Mouse (Mus musculus): ENCODE measurements around the gene Pin1. TPM values are rescaled to one million over a fixed set of nuclear protein-coding genes. Genes with fewer than 3 reads are reported as not detected.
"Not testable (repeated sequence)": the region's sequence is repeated elsewhere in the genome, so short reads cannot be mapped to it uniquely, and the experiment has no call there.

The Pin1 gene
- 65.0 and 68.4 TPM in 2 replicates for polyA plus RNA-seq (2015; fragmentation: Nextera tagmentation; extraction: Ambion mirVana)

DNA sequence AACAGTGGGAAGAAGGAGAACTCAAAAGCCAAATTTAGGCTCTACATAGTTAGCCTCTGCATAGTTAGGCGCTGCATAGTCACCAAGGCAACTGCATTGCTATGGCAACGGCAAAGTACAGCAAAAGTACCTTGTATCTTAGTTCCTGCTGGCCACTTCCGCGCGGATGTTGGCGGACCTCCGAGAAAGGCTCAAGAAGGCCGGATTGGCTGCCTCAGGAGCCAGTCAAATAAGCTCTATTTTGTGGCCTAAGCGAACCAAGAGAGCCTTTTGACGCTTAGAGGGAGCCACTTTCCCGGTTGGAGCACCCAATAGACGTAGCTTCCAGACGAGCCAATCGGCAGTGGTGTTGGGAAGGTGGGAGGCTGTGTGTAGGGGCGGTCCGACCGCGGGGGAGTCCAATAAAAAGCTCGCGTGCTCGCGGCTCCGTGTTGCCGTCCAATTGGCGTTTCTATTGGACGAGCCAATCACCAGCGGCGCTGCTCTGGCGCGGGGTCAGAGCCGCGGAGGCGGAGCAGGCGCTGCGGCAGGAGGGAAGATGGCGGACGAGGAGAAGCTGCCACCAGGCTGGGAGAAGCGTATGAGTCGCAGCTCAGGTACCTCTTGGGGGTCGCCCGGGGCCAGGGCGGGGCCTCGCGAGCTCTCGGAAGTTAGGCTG is at the start of gene Pin1:
Pin1 (plus strand) TSS at position 494 of the 658 bp plus-strand sequence.
- peak within 1 kb of the TSS; percentile 61 for H3K27ac ChIP-seq
- ATAC-seq (replicated peaks), result peak; percentile 99
- WGBS, result under 1% methylated on average over 45 of the region's 45 CpGs
- H3K4me3 ChIP-seq, result peak within 1 kb of the TSS; percentile 90
- H3K4me2 ChIP-seq, result peak within 1 kb of the TSS; percentile 77
- H3K27me3 ChIP-seq (replicated peaks), result no peaks in the 10 kb centered on the region
- peaks cover 8% of the 10 kb centered on the region; the same call in 1 of the 2 replicates for H3K36me3 ChIP-seq (replicated peaks)
- no peaks in the 10 kb centered on the region for H3K9me3 ChIP-seq
- H3K4me1 ChIP-seq, result peaks cover 36% of the 10 kb centered on the region
- peak within 1 kb of the TSS; percentile 80 for H3K9ac ChIP-seq

GRCm38 (mm10) chr9:20606269-20606668 is 45.6 kb upstream of the Pin1 start:
- ATAC-seq (replicated peaks), result 0 out of 2 replicates have a peak, but pooled peaks have one; percentile 5
- Histone ChIP-seq H3K4me1 (peaks cover 12% of the 10 kb centered on the region), H3K9ac (no peak overlapping the region; the same call in 1 of the 2 replicates), H3K9me3 (no peaks in the 10 kb centered on the region), H3K27ac (peak overlapping the region; percentile 99), H3K4me3 (peak overlapping the region; percentile 69; the same call in 1 of the 2 replicates), H3K36me3 (replicated peaks) (0 out of 2 replicates have a peak, but pooled peaks cover 3% of the 10 kb centered on the region), H3K4me2 (peak overlapping the region; percentile 62), H3K27me3 (replicated peaks) (no peaks in the 10 kb centered on the region)
- WGBS, result 89% methylated on average over 1 of the region's 1 CpGs

DNA sequence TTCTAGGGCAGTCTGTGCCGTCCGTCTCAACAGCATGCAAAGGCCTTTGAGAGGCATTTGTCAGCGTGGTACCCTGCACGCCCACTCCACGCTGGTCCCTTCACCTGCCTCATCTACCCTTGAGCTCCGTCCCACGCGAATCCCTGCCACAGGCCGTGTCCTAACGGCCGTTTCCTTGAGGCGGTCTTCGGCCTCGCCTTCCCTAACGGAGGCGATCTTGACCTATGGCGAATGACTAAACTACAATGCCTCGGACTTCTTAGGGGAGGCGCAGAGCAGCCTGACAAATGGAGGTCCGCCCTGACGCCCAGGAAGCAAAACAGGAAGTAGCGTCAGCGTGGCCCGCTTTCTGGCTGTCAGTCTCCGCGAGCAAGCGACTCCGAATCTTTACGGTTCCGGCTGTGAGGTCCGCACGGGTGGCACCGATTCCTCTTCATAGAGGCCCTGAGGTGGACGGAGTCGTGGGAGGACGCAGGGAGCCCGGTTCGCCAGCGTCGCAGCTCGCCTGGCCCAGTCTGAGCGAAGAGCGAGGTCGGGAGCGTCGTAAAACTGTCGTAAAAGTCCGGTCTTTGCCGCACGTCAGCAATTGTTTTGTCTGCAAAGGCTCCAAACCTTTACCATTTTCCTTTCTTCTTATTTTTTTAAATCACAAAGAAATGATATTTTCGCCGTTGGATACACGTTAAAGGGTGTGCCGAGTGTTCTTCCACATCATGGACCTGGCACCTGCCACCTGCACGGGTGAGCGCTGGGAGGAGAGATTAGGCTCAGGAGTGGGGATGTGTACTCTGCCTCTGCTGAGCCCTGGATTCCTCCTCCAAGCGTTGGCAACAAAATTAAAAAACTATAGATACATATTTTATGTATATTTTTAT is 44.6 kb upstream of the Pin1 start:
- Histone ChIP-seq H3K4me2 (peak overlapping the region; percentile 62), H3K9ac (peak overlapping the region; percentile 79), H3K36me3 (replicated peaks) (0 out of 2 replicates have a peak, but pooled peaks cover 3% of the 10 kb centered on the region), H3K27me3 (replicated peaks) (no peaks in the 10 kb centered on the region), H3K4me1 (peaks cover 12% of the 10 kb centered on the region), H3K27ac (peak overlapping the region; percentile 99), H3K9me3 (no peaks in the 10 kb centered on the region), H3K4me3 (peak overlapping the region; percentile 69)
- ATAC-seq (replicated peaks), result peak; percentile 92
- WGBS, result under 1% methylated on average over 57 of the region's 57 CpGs

GRCm38 (mm10) chr9:20609831-20610464 is 41.9 kb upstream of the Pin1 start:
- Histone ChIP-seq H3K9ac (no peak overlapping the region), H3K27ac (no peak overlapping the region), H3K9me3 (no peaks in the 10 kb centered on the region), H3K36me3 (replicated peaks) (no peaks in the 10 kb centered on the region), H3K4me3 (no peak overlapping the region), H3K4me1 (peaks cover 12% of the 10 kb centered on the region), H3K27me3 (replicated peaks) (no peaks in the 10 kb centered on the region), H3K4me2 (no peak overlapping the region)
- no peak for ATAC-seq (replicated peaks)
- 91% methylated on average over 5 of the region's 5 CpGs for WGBS

DNA sequence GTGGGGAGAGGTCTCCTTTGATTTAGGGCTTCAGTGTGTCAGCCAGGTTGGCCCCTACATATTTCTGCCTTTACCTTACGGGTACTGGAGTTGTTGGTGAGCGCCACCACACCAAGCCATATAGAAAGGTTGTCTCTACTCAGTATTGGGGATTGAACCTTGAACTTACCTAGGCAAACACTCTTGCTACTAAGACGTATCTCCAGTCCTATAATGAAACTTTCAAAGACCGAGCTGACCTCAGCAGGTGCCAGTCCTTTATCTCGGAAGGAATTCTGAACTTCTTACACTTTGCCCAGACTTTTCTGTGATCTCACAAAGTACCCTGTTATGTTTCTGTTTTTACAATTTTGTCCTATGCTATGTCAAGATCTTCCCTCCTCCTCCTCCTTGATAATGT is 39.9 kb upstream of the Pin1 start:
- Histone ChIP-seq H3K27me3 (replicated peaks) (no peaks in the 10 kb centered on the region), H3K4me1 (peaks cover 5% of the 10 kb centered on the region), H3K27ac (no peak overlapping the region), H3K4me2 (no peak overlapping the region), H3K4me3 (no peak overlapping the region), H3K9ac (no peak overlapping the region), H3K9me3 (no peaks in the 10 kb centered on the region), H3K36me3 (replicated peaks) (no peaks in the 10 kb centered on the region; the same call in 1 of the 2 replicates)
- 86% methylated on average over 5 of the region's 5 CpGs for WGBS
- no peak for ATAC-seq (replicated peaks)

- no peak for ATAC-seq (replicated peaks)
- Histone ChIP-seq H3K9me3 (no peaks in the 10 kb centered on the region), H3K36me3 (replicated peaks) (peaks cover 3% of the 10 kb centered on the region; the same call in 1 of the 2 replicates), H3K9ac (no peak overlapping the region), H3K4me2 (no peak overlapping the region), H3K27me3 (replicated peaks) (no peaks in the 10 kb centered on the region), H3K4me3 (no peak overlapping the region), H3K4me1 (no peaks in the 10 kb centered on the region), H3K27ac (no peak overlapping the region)
- 93% methylated on average over 2 of the region's 2 CpGs for WGBS
Measured at GRCm38 (mm10) chr9:20616685-20617084, 35.2 kb upstream of the Pin1 start.

GRCm38 (mm10) chr9:20631332-20631731 is 20.6 kb upstream of the Pin1 start:
- Histone ChIP-seq H3K4me3 (no peak overlapping the region), H3K4me1 (no peaks in the 10 kb centered on the region), H3K36me3 (replicated peaks) (no peaks in the 10 kb centered on the region), H3K27ac (no peak overlapping the region), H3K27me3 (replicated peaks) (no peaks in the 10 kb centered on the region), H3K9me3 (no peaks in the 10 kb centered on the region), H3K9ac (no peak overlapping the region), H3K4me2 (no peak overlapping the region)
- no peak for ATAC-seq (replicated peaks)
- WGBS, result 94% methylated on average over 2 of the region's 2 CpGs

- not testable (repeated sequence) for H3K9me3 ChIP-seq; H3K4me3 ChIP-seq; ATAC-seq (replicated peaks); H3K27me3 ChIP-seq (replicated peaks); H3K4me2 ChIP-seq; H3K27ac ChIP-seq; H3K4me1 ChIP-seq; H3K9ac ChIP-seq
- 92% methylated on average over 8 of the region's 8 CpGs for WGBS
- peaks cover 11% of the 10 kb centered on the region; the same call in 1 of the 2 replicates for H3K36me3 ChIP-seq (replicated peaks)
Measured at GRCm38 (mm10) chr9:20635676-20636075, 16.2 kb upstream of the Pin1 start.

GRCm38 (mm10) chr9:20636256-20636655 is 15.6 kb upstream of the Pin1 start:
- WGBS, result 83% methylated on average over 3 of the region's 3 CpGs
- no peak overlapping the region for H3K27ac ChIP-seq

DNA sequence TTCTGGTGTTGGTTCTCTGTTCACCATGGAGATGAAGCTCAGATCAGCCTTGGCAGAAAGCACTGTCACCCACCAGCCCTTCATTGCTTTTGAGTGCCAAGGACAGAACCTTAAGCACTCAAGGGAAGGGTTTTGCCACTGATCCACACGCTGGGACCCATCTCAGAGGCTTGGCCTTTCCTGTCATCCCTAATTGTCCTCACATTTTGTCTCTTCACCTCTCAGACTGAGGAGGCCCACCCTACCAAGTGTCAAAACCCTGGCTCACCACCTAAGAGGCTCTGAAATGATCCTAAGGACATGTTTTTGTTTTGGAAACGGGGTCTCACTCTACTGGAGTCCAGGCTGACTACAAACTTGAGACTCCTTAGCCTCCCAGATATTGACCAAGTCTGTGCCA is 15.1 kb upstream of the Pin1 start:
- no peaks in the 10 kb centered on the region for H3K9me3 ChIP-seq
- no peak overlapping the region for H3K4me2 ChIP-seq
- 84% methylated on average over 2 of the region's 2 CpGs for WGBS
- no peak overlapping the region for H3K27ac ChIP-seq
- H3K4me3 ChIP-seq, result no peak overlapping the region
- H3K27me3 ChIP-seq (replicated peaks), result no peaks in the 10 kb centered on the region
- H3K36me3 ChIP-seq (replicated peaks), result peaks cover 11% of the 10 kb centered on the region; the same call in 1 of the 2 replicates
- no peak for ATAC-seq (replicated peaks)
- peaks cover 19% of the 10 kb centered on the region for H3K4me1 ChIP-seq
- no peak overlapping the region for H3K9ac ChIP-seq

More at GRCm38 (mm10) chr9:20636256-20636655, 15.6 kb upstream of the Pin1 start:
- Histone ChIP-seq H3K4me3 (no peak overlapping the region), H3K36me3 (replicated peaks) (peaks cover 11% of the 10 kb centered on the region; the same call in 1 of the 2 replicates), H3K4me1 (peaks cover 15% of the 10 kb centered on the region), H3K4me2 (no peak overlapping the region), H3K27me3 (replicated peaks) (no peaks in the 10 kb centered on the region), H3K9me3 (no peaks in the 10 kb centered on the region), H3K9ac (no peak overlapping the region)
- no peak for ATAC-seq (replicated peaks)

- Histone ChIP-seq H3K4me2 (no peak overlapping the region), H3K36me3 (replicated peaks) (peaks cover 11% of the 10 kb centered on the region; the same call in 1 of the 2 replicates), H3K27ac (no peak overlapping the region), H3K9ac (no peak overlapping the region), H3K4me3 (no peak overlapping the region), H3K9me3 (no peaks in the 10 kb centered on the region), H3K4me1 (peaks cover 27% of the 10 kb centered on the region), H3K27me3 (replicated peaks) (no peaks in the 10 kb centered on the region)
- 95% methylated on average over 19 of the region's 19 CpGs for WGBS
- no peak for ATAC-seq (replicated peaks)
Measured at GRCm38 (mm10) chr9:20638552-20638951, 13.3 kb upstream of the Pin1 start.

DNA sequence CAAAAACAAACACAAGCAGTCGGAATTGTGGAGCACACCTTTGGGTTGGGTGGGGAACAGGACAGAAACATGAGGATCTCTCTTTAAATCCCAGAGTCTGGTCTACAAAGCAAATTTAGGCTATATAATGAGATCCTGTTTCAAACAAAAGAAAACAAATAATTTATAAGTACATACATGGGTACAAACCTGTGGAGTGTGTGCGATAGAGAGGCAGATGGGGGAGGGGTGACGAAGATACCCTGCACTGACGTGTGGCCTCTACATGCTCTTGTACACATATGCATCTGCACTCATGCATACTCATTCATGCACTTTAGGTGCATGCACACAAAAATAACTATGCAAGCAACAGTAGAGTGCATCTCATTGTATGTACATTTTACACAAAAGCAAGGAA is 12.4 kb upstream of the Pin1 start:
- peaks cover 31% of the 10 kb centered on the region for H3K4me1 ChIP-seq
- 93% methylated on average over 4 of the region's 4 CpGs for WGBS
- no peak for ATAC-seq (replicated peaks)
- H3K4me2 ChIP-seq, result no peak overlapping the region
- H3K36me3 ChIP-seq (replicated peaks), result peaks cover 11% of the 10 kb centered on the region; the same call in 1 of the 2 replicates
- no peak overlapping the region for H3K27ac ChIP-seq
- H3K9me3 ChIP-seq, result no peaks in the 10 kb centered on the region
- H3K27me3 ChIP-seq (replicated peaks), result no peaks in the 10 kb centered on the region
- H3K9ac ChIP-seq, result no peak overlapping the region
- no peak overlapping the region for H3K4me3 ChIP-seq

Data from midbrain, embryonic 15.5 days (tissue).